Mouse (Mus musculus) CH12.LX (cell line): Measurements from ENCODE around the gene Minpp1. TPM values are rescaled to one million over a fixed set of nuclear protein-coding genes. Genes with fewer than 3 reads are reported as not detected.
"Not testable (repeated sequence)": the region's sequence is repeated elsewhere in the genome, so short reads cannot be mapped to it uniquely, and the experiment has no call there.

ENCODE experiments used
- DNase-seq: peaks from one replicate; pipeline ENCODE4 v3.0.0-alpha.2; 2013; ENCODE audit errors: extremely low read depth
- H3K27ac ChIP-seq: 2 replicates; pipeline ENCODE4 v1.5.1; 2012; ENCODE audit warnings: low read depth, mild to moderate bottlenecking, control low read depth, moderate library complexity; ENCODE audit not compliant: insufficient read depth
- H3K27me3 ChIP-seq: replicated peaks from 2 replicates; pipeline ENCODE3; 2012; ENCODE audit warnings: inconsistent platforms
- H3K36me3 ChIP-seq, 2 experiments: replicated peaks in 1 of 2; 2 replicates each; pipeline versions ENCODE3 to v1.6.1; 2012; ENCODE audit warnings: inconsistent platforms in 1 of 2, low read length in 1 of 2, mild to moderate bottlenecking in 1 of 2, mixed read lengths in 1 of 2, moderate library complexity in 1 of 2; ENCODE audit not compliant: control insufficient read depth in 1 of 2, insufficient read depth in 1 of 2
- H3K4me1 ChIP-seq, 2 experiments: 2 replicates each; pipeline ENCODE4 v1.6.1; 2012; ENCODE audit warnings: inconsistent platforms in 1 of 2, moderate library complexity in 1 of 2; ENCODE audit not compliant: insufficient read depth in 2 of 2, control insufficient read depth in 1 of 2
- H3K4me2 ChIP-seq: 2 replicates; pipeline ENCODE4 v1.6.1; 2012; ENCODE audit warnings: low read depth, mild to moderate bottlenecking, control low read depth; ENCODE audit not compliant: poor library complexity, insufficient read depth, severe bottlenecking
- H3K4me3 ChIP-seq, 3 experiments: fragments of 150-350 bp in 1 of 3; sonication (generic) in 1 of 3; replicated peaks in 1 of 3; 2 replicates each; pipeline versions ENCODE3 to v1.5.1; 2011 to 2012; ENCODE audit warnings: low read depth in 2 of 3, low read length in 2 of 3, mild to moderate bottlenecking in 2 of 3, moderate library complexity in 2 of 3, control low read depth in 1 of 3, improper control_type of control experiment in 1 of 3, inconsistent platforms in 1 of 3, mixed read lengths in 1 of 3; ENCODE audit not compliant: poor library complexity in 1 of 3
- H3K79me2 ChIP-seq: replicated peaks from 2 replicates; pipeline ENCODE4 v1.6.1; 2012; ENCODE audit warnings: mild to moderate bottlenecking, moderate library complexity; ENCODE audit not compliant: control insufficient read depth, poor library complexity, insufficient read depth, severe bottlenecking; ENCODE audit errors: extremely low read depth
- H3K9ac ChIP-seq: 2 replicates; pipeline ENCODE4 v1.6.1; 2012; ENCODE audit warnings: low read depth, mild to moderate bottlenecking, control low read depth, moderate library complexity; ENCODE audit not compliant: insufficient read depth
- H3K9me3 ChIP-seq: replicated peaks from 2 replicates; pipeline ENCODE3; 2012; ENCODE audit warnings: low read length, inconsistent platforms, mixed read lengths
- BHLHE40 ChIP-seq: IDR thresholded peaks from 2 replicates; pipeline ENCODE4 v1.6.1; 2011; ENCODE audit warnings: mild to moderate bottlenecking, low read depth, low read length, improper control_type of control experiment
- CHD1 ChIP-seq: IDR thresholded peaks from 2 replicates; pipeline ENCODE4 v1.6.1; 2012; ENCODE audit warnings: low read depth, low read length, improper control_type of control experiment, inconsistent platforms
- CHD2 ChIP-seq: IDR thresholded peaks from 2 replicates; pipeline ENCODE4 v1.6.1; 2011; ENCODE audit warnings: low read length, improper control_type of control experiment
- CTCF ChIP-seq, 2 experiments: IDR thresholded peaks in 1 of 2; conservative IDR thresholded peaks in 1 of 2; 2 replicates each; pipeline ENCODE4 v1.5.1; 2011 to 2012; ENCODE audit warnings: low read depth in 2 of 2, low read length in 2 of 2, improper control_type of control experiment in 1 of 2, inconsistent platforms in 1 of 2, mild to moderate bottlenecking in 1 of 2, moderate library complexity in 1 of 2
- EP300 ChIP-seq: IDR thresholded peaks from 2 replicates; pipeline ENCODE4 v1.6.1; 2011; ENCODE audit warnings: low read length, improper control_type of control experiment
- IRF4 ChIP-seq: IDR thresholded peaks from 2 replicates; pipeline ENCODE4 v1.6.1; 2014; ENCODE audit warnings: low read depth, mild to moderate bottlenecking, inconsistent platforms, low read length, improper control_type of control experiment
- KAT2A ChIP-seq: IDR thresholded peaks from 2 replicates; pipeline ENCODE4 v1.6.1; 2012; ENCODE audit warnings: low read length, improper control_type of control experiment, inconsistent platforms; ENCODE audit not compliant: insufficient replicate concordance
- MAX ChIP-seq: IDR thresholded peaks from 2 replicates; pipeline ENCODE4 v1.6.1; 2011; ENCODE audit warnings: low read length, improper control_type of control experiment
- MEF2A ChIP-seq: IDR thresholded peaks from 2 replicates; pipeline ENCODE4 v1.6.1; 2014; ENCODE audit warnings: low read depth, mild to moderate bottlenecking, inconsistent platforms, low read length, improper control_type of control experiment, borderline replicate concordance
- MYC ChIP-seq: IDR thresholded peaks from 2 replicates; pipeline ENCODE4 v1.6.1; 2011; ENCODE audit warnings: low read depth, mild to moderate bottlenecking, improper control_type of control experiment, low read length
- NRF1 ChIP-seq: IDR thresholded peaks from 2 replicates; pipeline ENCODE4 v1.6.1; 2014; ENCODE audit warnings: low read depth, mild to moderate bottlenecking, inconsistent platforms, low read length, improper control_type of control experiment, moderate library complexity
- PAX5 ChIP-seq: IDR thresholded peaks from 2 replicates; pipeline ENCODE4 v1.6.1; 2012; ENCODE audit warnings: low read length, inconsistent platforms, mixed read lengths
- RAD21 ChIP-seq: IDR thresholded peaks from 2 replicates; pipeline ENCODE4 v1.6.1; 2011; ENCODE audit warnings: low read depth, mild to moderate bottlenecking, low read length, improper control_type of control experiment, moderate library complexity
- RCOR1 ChIP-seq: conservative IDR thresholded peaks from 2 replicates; pipeline ENCODE4 v1.6.1; 2012; ENCODE audit warnings: low read depth, mild to moderate bottlenecking, inconsistent platforms, low read length, improper control_type of control experiment
- TBP ChIP-seq: conservative IDR thresholded peaks from 2 replicates; pipeline ENCODE4 v1.6.1; 2011; ENCODE audit warnings: low read depth, low read length, improper control_type of control experiment
- TCF12 ChIP-seq: IDR thresholded peaks from 2 replicates; pipeline ENCODE4 v1.6.1; 2014; ENCODE audit warnings: low read depth, mild to moderate bottlenecking, inconsistent platforms, low read length, improper control_type of control experiment
- UBTF ChIP-seq: IDR thresholded peaks from 2 replicates; pipeline ENCODE4 v1.6.1; 2012; ENCODE audit warnings: low read depth, mild to moderate bottlenecking, inconsistent platforms, low read length, improper control_type of control experiment, moderate library complexity
- ZC3H11A ChIP-seq: IDR thresholded peaks from 2 replicates; pipeline ENCODE4 v1.6.1; 2012; ENCODE audit warnings: low read depth, mild to moderate bottlenecking, inconsistent platforms, low read length, improper control_type of control experiment
- dilution Hi-C: fragments of 300-500 bp; cut with MboI; formaldehyde crosslinking; loops from 2 replicates; pipeline ENCODE4 v1.14.3; 2020; ENCODE audit warnings: low sequenced_read_pairs; ENCODE audit not compliant: extremely low pct_unique_long_range_greater_than_20kb, extremely low pct_ligation_motif_present
- in situ Hi-C: fragments of 300-500 bp; cut with MboI; formaldehyde crosslinking; loops from 3 replicates; pipeline ENCODE4 v1.14.3; 2019; ENCODE audit warnings: low sequenced_read_pairs, low pct_ligation_motif_present, low pct_unique_long_range_greater_than_20kb, mixed read lengths
- polyA plus RNA-seq: library from polyadenylated mRNA; unstranded; fragments of >175 nt; gene quantifications from 2 replicates; pipeline ENCODE4 v1.2.1, GENCODE M21; 2012; ENCODE audit warnings: low read depth; ENCODE audit not compliant: insufficient read length
- total RNA-seq, 2 experiments: library from RNA; depleted of rRNA; stranded (reverse); fragments of 300-350 nt in 1 of 2; fragments of >200 nt in 1 of 2; gene quantifications; 2 replicates each; pipeline ENCODE4 v1.2.3; 2012 to 2014

The Minpp1 gene
- total and polyA plus RNA-seq, 3 experiments, result 50.5 to 73.2 (median 50.7) TPM

GRCm38 (mm10) chr19:32456744-32457143 lies 28.8 kb upstream of the Minpp1 start:
- TF ChIP-seq MEF2A (no peak), PAX5 (no peak), RAD21 (no peak), BHLHE40 (no peak), KAT2A (no peak), MYC (no peak), ZC3H11A (no peak), TBP (no peak), EP300 (no peak), CHD2 (no peak), IRF4 (no peak), CHD1 (no peak), TCF12 (no peak), RCOR1 (no peak), CTCF (conservative IDR thresholded peaks at IDR 0.05 in 1 of 2, IDR thresholded peaks at IDR 0.05 in 1 of 2; ENCODE audit: low read depth in 2 of 2, low read length in 2 of 2) (no peak), MAX (no peak), UBTF (no peak), NRF1 (no peak)
- Histone ChIP-seq H3K36me3 (no peaks in the 10 kb centered on the region), H3K4me1 (peaks cover 0 to 7% of the 10 kb centered on the region in 2 experiments; a peak in 1 of 4 replicates), H3K4me2 (no peak overlapping the region), H3K27me3 (no peaks in the 10 kb centered on the region), H3K4me3 (no peak overlapping the region), H3K79me2 (no peaks in the 10 kb centered on the region), H3K27ac (no peak overlapping the region), H3K9me3 (no peaks in the 10 kb centered on the region), H3K9ac (no peak overlapping the region)
- in situ Hi-C loops, result no loop called here
- no peak for DNase-seq
- dilution Hi-C loops, result no loop called here

GRCm38 (mm10) chr19:32457631-32458030 lies 27.9 kb upstream of the Minpp1 start:
- H3K36me3 ChIP-seq, H3K4me1 ChIP-seq, H3K79me2 ChIP-seq, H3K9me3 ChIP-seq, H3K9ac ChIP-seq, in situ Hi-C loops, dilution Hi-C loops, H3K27me3 ChIP-seq, H3K27ac ChIP-seq, DNase-seq, H3K4me2 ChIP-seq, H3K4me3 ChIP-seq: not testable (repeated sequence)
